Mouse (Mus musculus): ENCODE measurements around the gene Astl.
"Not testable (repeated sequence)": the region's sequence is repeated elsewhere in the genome, so short reads cannot be mapped to it uniquely, and the experiment has no call there.

Gene Astl

GRCm38 (mm10) chr2:127338416-127338815 is at the start of gene Astl:
Gene Astl (plus strand): TSS chr2:127338639.
- DNase-seq = no peak

- DNase-seq = no peak
These were observed 46.2 kb upstream of the Astl start for GRCm38 (mm10) chr2:127292250-127292649.

GRCm38 (mm10) chr2:127297001-127297805 is 41.2 kb upstream of the Astl start:
- no peak for DNase-seq

GRCm38 (mm10) chr2:127298056-127298455 is 40.4 kb upstream of the Astl start:
- DNase-seq = no peak

GRCm38 (mm10) chr2:127300701-127301100 is 37.7 kb upstream of the Astl start:
- DNase-seq = no peak

- DNase-seq = no peak
These were observed 36.6 kb upstream of the Astl start for GRCm38 (mm10) chr2:127301883-127302282.

- not testable (repeated sequence) for DNase-seq
These were observed 34.2 kb upstream of the Astl start for GRCm38 (mm10) chr2:127304192-127304591.

GRCm38 (mm10) chr2:127304609-127305210 is 33.7 kb upstream of the Astl start:
- no peak for DNase-seq

GRCm38 (mm10) chr2:127306123-127306522 is 32.3 kb upstream of the Astl start:
- DNase-seq = no peak

GRCm38 (mm10) chr2:127307179-127307578 is 31.3 kb upstream of the Astl start:
- DNase-seq = no peak

GRCm38 (mm10) chr2:127308660-127309059 is 29.8 kb upstream of the Astl start:
- no peak for DNase-seq

GRCm38 (mm10) chr2:127310246-127310645 is 28.2 kb upstream of the Astl start:
- no peak for DNase-seq

- DNase-seq = no peak
These were observed 27.8 kb upstream of the Astl start for GRCm38 (mm10) chr2:127310685-127311084.

- no peak for DNase-seq
These were observed 27.2 kb upstream of the Astl start for GRCm38 (mm10) chr2:127311193-127311592.

- no peak for DNase-seq
These were observed 25.6 kb upstream of the Astl start for GRCm38 (mm10) chr2:127312801-127313200.

- no peak for DNase-seq
These were observed 24.6 kb upstream of the Astl start for GRCm38 (mm10) chr2:127313878-127314277.

GRCm38 (mm10) chr2:127314467-127315154 is 23.8 kb upstream of the Astl start:
- no peak for DNase-seq

GRCm38 (mm10) chr2:127315155-127315470 is 23.3 kb upstream of the Astl start:
- no peak for DNase-seq

- no peak for DNase-seq
These were observed 22.0 kb upstream of the Astl start for GRCm38 (mm10) chr2:127316431-127316830.

GRCm38 (mm10) chr2:127318136-127318535 is 20.3 kb upstream of the Astl start:
- DNase-seq = no peak

GRCm38 (mm10) chr2:127319071-127319470 is 19.4 kb upstream of the Astl start:
- no peak for DNase-seq

- DNase-seq = no peak
These were observed 15.7 kb upstream of the Astl start for GRCm38 (mm10) chr2:127322671-127323285.

GRCm38 (mm10) chr2:127323667-127324066 is 14.8 kb upstream of the Astl start:
- DNase-seq = no peak

- DNase-seq = no peak
These were observed 14.0 kb upstream of the Astl start for GRCm38 (mm10) chr2:127324456-127324855.
